Mouse (Mus musculus) neutrophil, adult 5-6 weeks (primary cell): ENCODE data around the gene St7. TPM values are rescaled to one million over a fixed set of nuclear protein-coding genes. Genes with fewer than 3 reads are reported as not detected.
"Not testable (repeated sequence)": the region's sequence is repeated elsewhere in the genome, so short reads cannot be mapped to it uniquely, and the experiment has no call there.

Experiments used
- ATAC-seq: fragments of 151-379, 151-347 bp; 2 replicates; pipeline ENCODE4 v1.8.0; 2017; ENCODE audit warnings: mild to moderate bottlenecking, moderate TSS enrichment; ENCODE audit not compliant: insufficient number of reproducible peaks, poor library complexity, low FRiP score, severe bottlenecking; ENCODE audit errors: extremely low read depth
- total RNA-seq: library from RNA; stranded (forward); fragments of 200-1000 nt; gene quantifications from 2 replicates; pipeline ENCODE4 v1.2.3, GENCODE M21; 2017

St7 gene
- total RNA-seq, 1 experiment from 2014 or later: 9.0 TPM

- not testable (repeated sequence) for ATAC-seq
Measured at GRCm38 (mm10) chr6:17704038-17704437, 11.3 kb downstream of the St7 start.

- no peak for ATAC-seq
Measured at GRCm38 (mm10) chr6:17705973-17706372, 13.2 kb downstream of the St7 start.

- no peak for ATAC-seq
Measured at GRCm38 (mm10) chr6:17718978-17719377, 26.2 kb downstream of the St7 start.

GRCm38 (mm10) chr6:17719423-17719822 is 26.7 kb downstream of the St7 start:
- ATAC-seq: no peak

- ATAC-seq: no peak
Measured at GRCm38 (mm10) chr6:17720022-17720421, 27.3 kb downstream of the St7 start.

- no peak for ATAC-seq
Measured at GRCm38 (mm10) chr6:17721706-17722105, 29.0 kb downstream of the St7 start.

- peak; percentile 84 for ATAC-seq
Measured at GRCm38 (mm10) chr6:17725841-17726460, 33.2 kb downstream of the St7 start.

GRCm38 (mm10) chr6:17727241-17727640 is 34.5 kb downstream of the St7 start:
- ATAC-seq: no peak

- no peak for ATAC-seq
Measured at GRCm38 (mm10) chr6:17727891-17728790, 35.4 kb downstream of the St7 start.

GRCm38 (mm10) chr6:17730122-17730521 is 37.4 kb downstream of the St7 start:
- ATAC-seq: no peak

- ATAC-seq: no peak
Measured at GRCm38 (mm10) chr6:17731694-17732093, 39.0 kb downstream of the St7 start.

- ATAC-seq: peak; percentile 19; the same call in 1 of the 2 replicates
Measured at GRCm38 (mm10) chr6:17733951-17734411, 41.2 kb downstream of the St7 start.

GRCm38 (mm10) chr6:17737262-17737948 is 44.7 kb downstream of the St7 start:
- ATAC-seq: no peak

- ATAC-seq: no peak
Measured at GRCm38 (mm10) chr6:17740128-17740527, 47.4 kb downstream of the St7 start.

- no peak for ATAC-seq
Measured at GRCm38 (mm10) chr6:17741639-17742038, 48.9 kb downstream of the St7 start.

- no peak for ATAC-seq
Measured at GRCm38 (mm10) chr6:17742209-17742608, 49.5 kb downstream of the St7 start.

GRCm38 (mm10) chr6:17743325-17743724 is 50.6 kb downstream of the St7 start:
- no peak for ATAC-seq

GRCm38 (mm10) chr6:17747724-17748123 is 55.0 kb downstream of the St7 start:
- no peak for ATAC-seq

- ATAC-seq: peak; percentile 97
Measured at GRCm38 (mm10) chr6:17748866-17749582, 56.3 kb downstream of the St7 start.
